Mouse (Mus musculus): Measurements from ENCODE around the gene Eno1. TPM values are rescaled to one million over a fixed set of nuclear protein-coding genes. Genes with fewer than 3 reads are reported as not detected.

Eno1 gene
- polyA plus RNA-seq, 1 experiment from 2014 or later = 1,951 TPM

DNA sequence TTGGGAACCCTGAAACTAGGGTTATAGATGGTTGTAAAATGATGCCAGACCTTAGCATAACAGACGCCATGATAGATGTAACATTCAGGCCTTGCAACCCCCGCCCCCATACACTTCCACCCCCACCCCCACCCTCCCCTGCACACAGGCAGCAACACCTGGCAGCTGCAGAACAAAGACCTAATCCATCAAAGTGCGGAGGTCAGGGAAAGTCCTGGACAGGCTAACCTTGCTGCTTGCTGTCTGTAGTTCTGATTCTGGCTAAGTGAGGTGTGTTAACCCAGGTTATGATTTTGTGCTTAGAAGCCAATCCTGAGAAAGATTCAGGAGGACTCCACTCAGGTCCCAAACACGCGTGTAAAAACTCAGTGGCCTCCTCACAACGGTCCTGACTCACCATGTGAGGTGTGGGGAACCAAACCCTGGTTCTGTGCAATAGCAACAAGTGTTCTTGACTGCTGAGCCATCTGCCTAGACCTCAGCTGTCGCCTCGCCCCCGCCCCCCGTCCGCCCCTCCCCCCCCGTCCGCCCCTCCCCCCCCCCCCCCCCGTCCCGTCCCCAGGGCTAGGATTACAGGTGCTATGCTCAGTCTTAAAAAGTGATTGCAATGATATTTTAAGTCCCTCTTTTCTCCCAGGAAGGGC lies 6.7 kb upstream of the Eno1 start:
- no peaks in the 10 kb centered on the region for H3K36me3 ChIP-seq
- WGBS = 32% methylated on average over 11 of the region's 15 CpGs
- no peak overlapping the region for H3K9ac ChIP-seq
- no peak overlapping the region for H3K4me3 ChIP-seq (replicated peaks)
- no peaks in the 10 kb centered on the region for H3K27me3 ChIP-seq (replicated peaks)
- no peak overlapping the region for H3K4me2 ChIP-seq (replicated peaks)
- H3K27ac ChIP-seq = no peak overlapping the region
- no peak for ATAC-seq
- H3K9me3 ChIP-seq = no peaks in the 10 kb centered on the region
- peaks cover 18% of the 10 kb centered on the region for H3K4me1 ChIP-seq (replicated peaks)

DNA sequence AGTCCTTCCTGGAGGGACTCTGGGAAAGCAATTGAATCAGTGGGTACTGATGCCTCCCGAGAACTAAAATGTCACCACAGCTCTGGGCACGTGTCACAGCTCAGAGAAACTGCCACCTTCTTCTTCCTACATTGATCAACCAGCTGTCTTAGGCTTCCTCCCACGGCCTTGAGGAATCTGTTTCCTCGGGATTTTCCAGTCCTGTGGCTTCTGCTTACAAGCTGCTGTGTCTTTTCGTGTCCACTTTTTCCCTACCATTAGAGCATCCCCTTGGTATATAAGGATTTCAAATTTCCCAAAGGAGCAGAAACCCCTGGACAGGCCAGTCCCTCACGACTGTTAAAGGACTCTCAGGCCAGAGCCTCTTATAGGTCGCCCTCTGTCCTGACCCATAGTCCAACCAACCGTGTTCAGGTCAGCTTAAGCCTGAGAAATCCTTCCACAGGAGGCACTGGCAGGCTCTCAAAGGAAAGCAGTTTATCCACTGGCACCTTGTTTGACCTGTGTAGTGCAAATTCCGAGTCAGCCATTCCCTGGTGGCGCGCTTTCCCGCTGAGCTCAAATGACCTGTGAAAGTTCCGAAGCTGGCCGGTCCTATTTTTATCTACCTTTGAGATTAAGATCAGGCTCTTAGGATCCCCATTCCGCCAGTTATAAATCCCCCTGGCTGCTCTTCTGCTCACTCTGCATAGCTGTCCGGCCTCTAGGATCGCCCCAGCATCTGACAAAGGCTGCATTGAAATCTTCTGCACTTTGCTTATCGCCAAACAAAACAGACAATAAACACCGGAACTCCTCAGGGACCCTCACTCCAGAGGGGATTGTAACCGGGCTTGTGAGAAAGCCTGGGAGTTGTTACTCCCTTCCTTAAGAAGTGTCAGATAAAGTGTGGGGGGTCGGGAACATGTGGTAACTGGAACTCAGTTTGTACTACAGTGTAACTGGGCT lies 5.8 kb upstream of the Eno1 start:
- H3K4me1 ChIP-seq (replicated peaks) = peaks cover 18% of the 10 kb centered on the region
- H3K27me3 ChIP-seq (replicated peaks) = no peaks in the 10 kb centered on the region
- H3K27ac ChIP-seq = no peak overlapping the region
- 33% methylated on average over 21 of the region's 21 CpGs for WGBS
- H3K4me2 ChIP-seq (replicated peaks) = no peak overlapping the region
- H3K36me3 ChIP-seq = no peaks in the 10 kb centered on the region
- no peaks in the 10 kb centered on the region for H3K9me3 ChIP-seq
- no peak overlapping the region for H3K9ac ChIP-seq
- no peak overlapping the region for H3K4me3 ChIP-seq (replicated peaks)
- no peak for ATAC-seq

DNA sequence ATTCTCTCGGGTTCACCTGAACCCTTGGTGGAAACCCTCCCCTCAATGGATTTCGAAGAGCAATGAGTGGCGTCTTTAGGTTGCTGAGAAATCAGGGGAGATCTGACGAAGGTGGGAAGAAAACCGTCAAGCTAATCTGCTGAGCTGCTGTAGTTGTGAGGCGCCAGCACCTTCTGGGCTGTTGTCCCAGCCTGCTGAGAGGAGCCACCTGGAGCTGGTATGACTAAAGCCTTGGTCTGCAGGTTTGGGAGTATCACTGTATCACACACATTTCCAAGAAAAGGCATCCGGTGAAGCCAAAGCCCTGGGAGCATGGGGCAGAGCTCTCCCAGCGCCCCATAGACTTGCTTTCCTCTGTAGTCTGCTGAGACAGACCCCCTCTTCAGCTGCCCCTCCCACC lies 4.7 kb upstream of the Eno1 start:
- no peaks in the 10 kb centered on the region for H3K9me3 ChIP-seq
- H3K27me3 ChIP-seq (replicated peaks) = no peaks in the 10 kb centered on the region
- ATAC-seq = no peak
- H3K9ac ChIP-seq = no peak overlapping the region
- WGBS = 55% methylated on average over 8 of the region's 8 CpGs
- H3K4me3 ChIP-seq (replicated peaks) = no peak overlapping the region
- no peak overlapping the region for H3K4me2 ChIP-seq (replicated peaks)
- no peak overlapping the region for H3K27ac ChIP-seq
- H3K4me1 ChIP-seq (replicated peaks) = peaks cover 18% of the 10 kb centered on the region
- no peaks in the 10 kb centered on the region for H3K36me3 ChIP-seq

DNA sequence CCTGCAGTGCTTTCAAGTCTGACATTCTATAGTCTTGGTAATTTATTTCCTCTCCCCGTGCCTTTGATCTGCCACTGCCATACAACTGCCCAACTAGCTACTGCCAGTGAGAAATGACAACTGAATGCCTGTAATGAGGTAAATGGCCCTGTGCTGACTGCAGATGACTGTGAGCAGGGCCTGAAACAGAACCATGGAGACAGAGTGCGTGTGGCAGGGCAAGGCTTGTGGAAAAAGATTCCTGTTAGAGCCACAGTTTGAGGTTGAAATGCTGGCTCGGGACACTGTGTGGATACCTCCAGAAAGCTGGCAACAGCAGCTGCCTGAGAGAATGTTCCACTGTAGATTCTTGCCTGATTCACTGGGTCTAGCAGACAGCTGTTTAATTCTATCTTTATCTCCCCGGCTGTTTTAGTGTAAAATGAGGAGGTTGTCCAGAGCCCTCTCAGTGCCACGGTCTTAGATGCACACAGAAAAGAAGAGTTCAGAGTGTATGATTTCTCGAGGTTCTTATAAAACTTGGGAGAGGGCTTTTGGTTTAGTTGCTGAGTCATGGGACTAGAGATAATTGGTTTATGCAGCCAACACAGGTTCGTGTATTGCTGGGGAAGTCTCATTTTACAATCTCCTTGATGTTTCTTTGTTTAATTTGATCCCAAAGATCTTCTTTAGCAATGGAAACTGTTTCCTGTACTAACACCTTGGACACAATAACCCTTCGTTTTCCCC lies 1.8 kb upstream of the Eno1 start:
- no peak overlapping the region for H3K9ac ChIP-seq
- H3K9me3 ChIP-seq = no peaks in the 10 kb centered on the region
- peaks cover 27% of the 10 kb centered on the region for H3K4me1 ChIP-seq (replicated peaks)
- WGBS = 42% methylated on average over 8 of the region's 8 CpGs
- no peak overlapping the region for H3K4me2 ChIP-seq (replicated peaks)
- H3K27ac ChIP-seq = peak overlapping the region; percentile 45; the same call in 1 of the 2 replicates
- H3K36me3 ChIP-seq = no peaks in the 10 kb centered on the region
- H3K4me3 ChIP-seq (replicated peaks) = no peak overlapping the region
- no peaks in the 10 kb centered on the region for H3K27me3 ChIP-seq (replicated peaks)
- no peak for ATAC-seq

DNA sequence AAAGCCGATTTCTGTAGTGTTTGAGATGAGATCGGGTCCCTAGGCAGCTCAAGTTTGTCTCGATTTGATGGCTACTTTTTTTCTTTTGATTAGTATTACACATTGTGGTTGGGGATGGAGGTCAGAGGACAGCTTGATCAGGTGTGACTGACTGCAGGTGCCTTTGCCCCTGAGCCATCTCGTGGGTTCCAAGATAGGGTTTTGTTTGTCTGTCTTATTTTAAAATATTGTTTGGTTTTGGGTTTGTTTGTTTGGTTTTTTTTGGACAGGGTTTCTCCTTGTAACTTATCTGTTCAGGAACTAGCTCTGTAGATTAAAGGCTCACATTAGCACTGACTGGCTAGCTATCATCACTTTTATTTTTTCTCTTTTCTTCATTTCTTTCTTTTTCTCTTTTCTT lies 936 bp upstream of the Eno1 start:
- Histone ChIP-seq H3K4me1 (replicated peaks) (peaks cover 28% of the 10 kb centered on the region), H3K4me3 (replicated peaks) (no peak overlapping the region), H3K9me3 (no peaks in the 10 kb centered on the region), H3K4me2 (replicated peaks) (no peak overlapping the region), H3K27me3 (replicated peaks) (no peaks in the 10 kb centered on the region), H3K27ac (no peak overlapping the region), H3K36me3 (no peaks in the 10 kb centered on the region), H3K9ac (no peak overlapping the region)
- no peak for ATAC-seq
- WGBS = 82% methylated on average over 4 of the region's 4 CpGs

DNA sequence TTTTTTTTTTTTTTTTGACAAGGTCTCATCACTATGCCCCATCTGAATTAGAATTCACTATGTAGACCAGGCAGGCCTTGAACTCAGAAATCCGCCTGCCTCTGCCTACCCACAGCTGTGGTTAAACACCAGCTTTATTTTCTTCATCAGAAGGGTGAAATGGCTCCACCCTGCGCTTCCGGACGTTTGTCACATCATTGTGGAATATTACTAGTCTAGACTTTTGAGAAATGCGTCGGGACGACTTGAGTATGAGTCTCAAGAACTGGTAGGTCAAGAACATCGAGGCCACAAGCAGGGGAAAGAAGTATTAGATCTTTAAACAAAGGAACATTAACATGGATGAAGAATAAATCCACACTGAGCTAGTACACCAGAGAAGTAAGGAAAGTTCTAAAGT lies 490 bp upstream of the Eno1 start:
- Histone ChIP-seq H3K9ac (peak overlapping the region; percentile 66; the same call in 1 of the 2 replicates), H3K4me3 (replicated peaks) (peak overlapping the region; percentile 77), H3K4me2 (replicated peaks) (peak overlapping the region; percentile 78), H3K9me3 (no peaks in the 10 kb centered on the region), H3K27ac (peak overlapping the region; percentile 97), H3K27me3 (replicated peaks) (no peaks in the 10 kb centered on the region), H3K36me3 (peaks cover 1% of the 10 kb centered on the region), H3K4me1 (replicated peaks) (peaks cover 25% of the 10 kb centered on the region)
- 78% methylated on average over 8 of the region's 8 CpGs for WGBS
- ATAC-seq = no peak

DNA sequence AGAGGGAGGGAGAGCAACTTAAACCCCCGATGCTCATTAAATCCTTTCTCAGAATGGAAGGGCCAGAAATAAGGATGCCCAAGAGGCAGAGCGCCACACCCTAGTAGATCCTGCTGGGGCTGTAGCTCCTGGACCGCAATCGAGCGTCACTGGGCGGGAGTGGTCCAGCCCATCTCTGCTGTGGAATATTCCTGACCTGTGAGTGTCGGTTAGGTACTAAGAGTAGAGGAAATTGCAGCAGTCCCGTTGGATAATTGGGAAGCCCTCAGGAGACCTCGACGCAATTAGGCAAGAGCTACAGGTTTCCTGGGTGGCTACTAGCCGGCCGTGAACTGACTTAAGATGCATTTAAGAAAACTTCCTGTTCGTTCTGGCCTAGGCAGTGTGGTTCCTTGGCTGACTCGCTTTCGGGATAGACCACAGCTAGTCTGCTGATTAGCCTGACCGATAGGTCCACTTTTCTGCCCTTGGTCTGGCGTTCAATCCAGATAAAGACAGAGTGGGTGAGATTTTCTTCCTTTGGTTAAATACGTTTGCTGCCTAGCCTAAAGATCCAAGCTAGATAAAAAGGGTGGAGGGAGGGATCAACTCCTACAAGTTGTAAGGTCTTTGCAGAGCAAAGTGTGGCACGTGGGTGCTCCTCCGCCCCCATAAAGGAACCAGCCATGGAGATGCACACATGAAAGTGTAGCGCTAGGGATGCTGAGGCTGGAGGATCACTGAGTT lies 1.3 kb downstream of the Eno1 start:
- peak; percentile 24; the same call in 1 of the 2 replicates for ATAC-seq
- H3K9ac ChIP-seq = peak overlapping the region; percentile 91
- H3K4me3 ChIP-seq (replicated peaks) = peak overlapping the region; percentile 77
- peak overlapping the region; percentile 97 for H3K27ac ChIP-seq
- H3K4me2 ChIP-seq (replicated peaks) = peak overlapping the region; percentile 78
- no peaks in the 10 kb centered on the region for H3K9me3 ChIP-seq
- WGBS = under 1% methylated on average over 21 of the region's 21 CpGs
- no peaks in the 10 kb centered on the region for H3K27me3 ChIP-seq (replicated peaks)
- H3K36me3 ChIP-seq = peaks cover 18% of the 10 kb centered on the region
- peaks cover 34% of the 10 kb centered on the region for H3K4me1 ChIP-seq (replicated peaks)

DNA sequence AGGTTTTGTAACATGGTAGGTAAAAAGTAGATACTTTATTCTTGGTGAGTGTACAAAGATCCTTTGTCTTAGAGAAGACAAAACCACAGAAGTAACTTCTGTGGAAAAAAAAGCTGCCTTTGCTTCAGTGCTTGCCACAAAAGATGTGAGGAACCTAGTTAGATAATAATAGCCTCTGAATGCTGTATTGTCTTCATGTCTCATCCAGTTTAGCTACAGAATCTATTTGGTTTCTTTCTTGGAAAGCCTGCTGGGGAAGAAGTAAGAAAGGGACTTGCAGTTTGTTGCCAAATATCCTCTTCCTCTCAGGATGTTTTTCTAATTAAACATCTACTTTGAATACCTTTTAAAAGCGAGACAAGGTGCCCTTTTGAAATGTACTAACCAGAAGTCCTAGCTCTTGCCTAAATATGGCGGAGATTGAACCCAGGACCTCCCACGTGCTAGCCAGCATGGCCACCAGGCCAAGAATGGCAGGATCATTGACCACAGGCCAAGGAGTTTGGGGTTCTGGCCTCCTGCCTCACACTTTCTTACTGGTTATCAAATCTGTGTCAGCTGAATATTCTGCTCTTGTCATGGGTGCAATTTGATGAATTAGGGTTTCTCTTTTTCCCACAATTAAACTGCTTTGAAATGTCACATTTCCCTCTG lies 2.0 kb downstream of the Eno1 start:
- Histone ChIP-seq H3K27me3 (replicated peaks) (no peaks in the 10 kb centered on the region), H3K27ac (peak overlapping the region; percentile 97), H3K4me1 (replicated peaks) (peaks cover 34% of the 10 kb centered on the region), H3K4me3 (replicated peaks) (peak overlapping the region; percentile 77), H3K9me3 (no peaks in the 10 kb centered on the region), H3K4me2 (replicated peaks) (peak overlapping the region; percentile 78), H3K9ac (peak overlapping the region; percentile 91), H3K36me3 (peaks cover 26% of the 10 kb centered on the region)
- 15% methylated on average over 3 of the region's 3 CpGs for WGBS
- ATAC-seq = no peak

DNA sequence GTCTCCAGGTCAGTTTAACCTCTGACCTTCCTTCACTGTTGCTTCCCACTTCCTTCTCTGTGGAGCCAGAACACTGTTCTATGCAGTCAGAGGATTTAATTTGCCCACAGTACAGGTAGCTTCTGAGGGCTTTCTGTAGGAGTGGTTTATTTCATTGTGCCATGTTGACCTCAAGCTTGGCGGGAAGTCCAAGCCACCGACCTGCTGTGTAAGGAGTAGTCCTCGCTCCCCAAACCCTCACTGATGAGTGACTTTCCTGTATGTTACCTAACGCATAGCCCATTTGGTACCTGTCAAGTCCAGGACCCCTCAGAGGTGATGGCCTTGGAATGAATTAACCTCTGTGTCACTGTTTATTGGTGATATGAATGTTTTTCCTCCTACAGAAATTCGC lies 2.6 kb downstream of the Eno1 start:
- H3K27ac ChIP-seq = peak overlapping the region; percentile 97; the same call in 1 of the 2 replicates

DNA sequence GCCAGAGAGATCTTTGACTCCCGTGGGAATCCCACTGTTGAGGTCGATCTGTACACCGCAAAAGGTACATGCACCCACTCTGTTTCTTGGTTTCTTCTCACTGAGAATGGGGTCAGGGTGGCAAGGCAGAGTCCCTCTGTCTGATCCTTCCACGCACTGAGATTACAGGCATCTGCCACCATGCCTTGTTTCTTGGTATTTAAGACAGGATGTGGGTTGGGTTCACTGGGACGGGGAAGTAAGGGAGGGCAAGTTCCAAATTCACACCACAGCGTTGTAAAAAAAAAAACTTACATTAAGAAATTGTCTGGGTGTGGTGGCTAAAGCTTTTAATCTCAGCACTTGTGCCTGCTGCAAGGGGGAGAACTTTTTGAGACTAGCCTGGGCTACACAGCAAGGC lies 3.0 kb downstream of the Eno1 start:
- peak overlapping the region; percentile 78 for H3K4me2 ChIP-seq (replicated peaks)
- no peak for ATAC-seq
- H3K9ac ChIP-seq = 0 out of 2 replicates have a peak overlapping the region, but pooled peaks have one; percentile 91
- H3K9me3 ChIP-seq = no peaks in the 10 kb centered on the region
- no peaks in the 10 kb centered on the region for H3K27me3 ChIP-seq (replicated peaks)
- 29% methylated on average over 6 of the region's 6 CpGs for WGBS
- H3K4me1 ChIP-seq (replicated peaks) = peaks cover 32% of the 10 kb centered on the region
- no peak overlapping the region; the same call in none of the 2 replicates for H3K27ac ChIP-seq
- H3K4me3 ChIP-seq (replicated peaks) = peak overlapping the region; percentile 77
- peaks cover 34% of the 10 kb centered on the region for H3K36me3 ChIP-seq

More for the DNA sequence above, 2.6 kb downstream of the Eno1 start:
- no peak for ATAC-seq
- peaks cover 31% of the 10 kb centered on the region for H3K36me3 ChIP-seq
- peaks cover 34% of the 10 kb centered on the region for H3K4me1 ChIP-seq (replicated peaks)
- 33% methylated on average over 5 of the region's 5 CpGs for WGBS
- 0 out of 2 replicates have a peak overlapping the region, but pooled peaks have one; percentile 91 for H3K9ac ChIP-seq
- peak overlapping the region; percentile 77 for H3K4me3 ChIP-seq (replicated peaks)
- H3K4me2 ChIP-seq (replicated peaks) = peak overlapping the region; percentile 78
- H3K27me3 ChIP-seq (replicated peaks) = no peaks in the 10 kb centered on the region
- H3K9me3 ChIP-seq = no peaks in the 10 kb centered on the region

DNA sequence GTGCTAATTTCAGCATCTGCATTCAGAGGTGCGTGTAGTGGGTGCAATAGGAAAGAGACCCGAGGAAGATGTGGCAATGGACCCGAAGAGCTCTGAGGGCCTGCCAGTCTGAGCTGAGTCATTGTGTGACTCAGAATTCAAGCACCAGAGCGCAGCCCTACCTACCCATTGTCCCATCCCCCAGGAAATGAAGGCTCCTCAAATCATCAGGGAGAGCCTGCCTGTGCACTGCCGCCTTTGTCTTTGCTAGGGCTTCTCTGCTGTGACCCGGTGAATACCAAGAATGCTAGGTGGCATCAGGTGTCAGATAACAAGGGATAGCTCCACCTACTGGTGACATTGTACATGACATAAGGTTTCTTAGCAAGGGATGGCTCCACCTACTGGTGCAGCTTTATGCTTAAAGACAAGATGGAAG lies 3.4 kb downstream of the Eno1 start:
- 9% methylated on average over 6 of the region's 6 CpGs for WGBS
- peaks cover 29% of the 10 kb centered on the region for H3K4me1 ChIP-seq (replicated peaks)
- H3K27me3 ChIP-seq (replicated peaks) = no peaks in the 10 kb centered on the region
- no peak overlapping the region; the same call in 1 of the 2 replicates for H3K27ac ChIP-seq
- H3K4me2 ChIP-seq (replicated peaks) = peak overlapping the region; percentile 78
- H3K4me3 ChIP-seq (replicated peaks) = no peak overlapping the region; the same call in 1 of the 2 replicates
- no peak overlapping the region for H3K9ac ChIP-seq
- H3K9me3 ChIP-seq = no peaks in the 10 kb centered on the region
- peak; percentile 52 for ATAC-seq
- peaks cover 37% of the 10 kb centered on the region for H3K36me3 ChIP-seq

Data from intestine, embryonic 15.5 days (tissue).